Mouse (Mus musculus) C2C12 (cell line): ENCODE measurements at regions not wholly inside any gene's neighbourhood (a gene's known extent, or its start where the extent isn't known, plus 50 kb on each side); places are given as distances from the start of the nearest gene placed in this dataset.

Source experiments
- H3K27me3 ChIP-seq: one replicate; pipeline ENCODE4 v1.6.1; 2011; ENCODE audit not compliant: control insufficient read depth, insufficient read depth, insufficient read length
- H3K36me3 ChIP-seq: one replicate; pipeline ENCODE4 v1.6.1; 2011; ENCODE audit not compliant: control insufficient read depth, insufficient read depth
- H3K4me3 ChIP-seq: one replicate; pipeline ENCODE4 v1.5.1; 2011; ENCODE audit warnings: mild to moderate bottlenecking, control low read depth; ENCODE audit not compliant: poor library complexity, insufficient read depth, severe bottlenecking
- H3K79me2 ChIP-seq: one replicate; pipeline ENCODE4 v1.6.1; 2011; ENCODE audit not compliant: control insufficient read depth, insufficient read depth
- H3K79me3 ChIP-seq: one replicate; pipeline ENCODE4 v1.6.1; 2011; ENCODE audit warnings: low read depth, control low read depth
- H3ac ChIP-seq: one replicate; pipeline ENCODE3; 2011; ENCODE audit warnings: low read depth; ENCODE audit not compliant: control insufficient read depth, insufficient read length
- CEBPB ChIP-seq: IDR thresholded peaks from one replicate; pipeline ENCODE4 v1.6.1; 2011; ENCODE audit warnings: low read depth, mild to moderate bottlenecking, control low read depth, moderate library complexity
- CTCF ChIP-seq: IDR thresholded peaks from one replicate; pipeline ENCODE4 v1.5.1; 2011; ENCODE audit not compliant: control insufficient read depth, insufficient read depth, insufficient read length
- FOSL1 ChIP-seq: IDR thresholded peaks from one replicate; pipeline ENCODE4 v1.8.0; 2011; ENCODE audit warnings: mild to moderate bottlenecking, low read length; ENCODE audit not compliant: poor library complexity, insufficient read depth, severe bottlenecking
- MAX ChIP-seq: IDR thresholded peaks from one replicate; pipeline ENCODE4 v1.6.1; 2011; ENCODE audit warnings: mild to moderate bottlenecking, control low read depth
- MYOD1 ChIP-seq: IDR thresholded peaks from one replicate; pipeline ENCODE4 v1.6.1; 2011; ENCODE audit warnings: low read depth; ENCODE audit not compliant: control insufficient read depth, insufficient read length
- MYOG ChIP-seq: IDR thresholded peaks from one replicate; pipeline ENCODE4 v1.6.1; 2011; ENCODE audit not compliant: control insufficient read depth, insufficient read length; ENCODE audit errors: extremely low read depth
- USF1 ChIP-seq: IDR thresholded peaks from one replicate; pipeline ENCODE4 v1.6.1; 2011; ENCODE audit warnings: low read depth, mild to moderate bottlenecking, control low read depth, moderate library complexity

- TF ChIP-seq USF1 (no peak), MAX (no peak), CTCF (no peak), MYOG (no peak), MYOD1 (no peak)
- Histone ChIP-seq H3K36me3 (no peaks in the 10 kb centered on the region), H3ac (no peak overlapping the region), H3K27me3 (no peaks in the 10 kb centered on the region), H3K79me2 (no peaks in the 10 kb centered on the region), H3K4me3 (no peak overlapping the region), H3K79me3 (no peaks in the 10 kb centered on the region)
Observed at GRCm38 (mm10) chr4:55887581-55887980, 355.3 kb upstream of the Klf4 start.

GRCm38 (mm10) chr4:55882541-55882940, 350.3 kb upstream of the Klf4 start:
- H3K4me3 ChIP-seq: no peak overlapping the region
- no peak overlapping the region for H3ac ChIP-seq
- H3K79me2 ChIP-seq: no peaks in the 10 kb centered on the region
- no peak for TF ChIP-seq CEBPB
- TF ChIP-seq MAX: no peak
- no peak for TF ChIP-seq CTCF
- TF ChIP-seq MYOG: no peak
- TF ChIP-seq USF1: no peak
- no peak for TF ChIP-seq FOSL1
- no peak for TF ChIP-seq MYOD1
- no peaks in the 10 kb centered on the region for H3K27me3 ChIP-seq
- no peaks in the 10 kb centered on the region for H3K79me3 ChIP-seq
- H3K36me3 ChIP-seq: no peaks in the 10 kb centered on the region

- no peaks in the 10 kb centered on the region for H3K79me3 ChIP-seq
- no peaks in the 10 kb centered on the region for H3K36me3 ChIP-seq
- H3ac ChIP-seq: no peak overlapping the region
- no peak overlapping the region for H3K4me3 ChIP-seq
- no peak for TF ChIP-seq FOSL1
- TF ChIP-seq USF1: no peak
- no peak for TF ChIP-seq MYOD1
- no peak for TF ChIP-seq CEBPB
- no peak for TF ChIP-seq MYOG
- TF ChIP-seq CTCF: no peak
- TF ChIP-seq MAX: no peak
- H3K79me2 ChIP-seq: no peaks in the 10 kb centered on the region
- no peaks in the 10 kb centered on the region for H3K27me3 ChIP-seq
Observed at GRCm38 (mm10) chr4:55875304-55875703, 343.0 kb upstream of the Klf4 start.

GRCm38 (mm10) chr4:55874875-55875274, 342.6 kb upstream of the Klf4 start:
- TF ChIP-seq MAX (no peak), CEBPB (no peak), USF1 (no peak), MYOD1 (no peak), MYOG (no peak), CTCF (no peak), FOSL1 (no peak)
- Histone ChIP-seq H3ac (no peak overlapping the region), H3K4me3 (no peak overlapping the region), H3K79me3 (no peaks in the 10 kb centered on the region), H3K36me3 (no peaks in the 10 kb centered on the region), H3K27me3 (no peaks in the 10 kb centered on the region), H3K79me2 (no peaks in the 10 kb centered on the region)

GRCm38 (mm10) chr4:55874276-55874675, 342.0 kb upstream of the Klf4 start:
- no peaks in the 10 kb centered on the region for H3K27me3 ChIP-seq
- no peaks in the 10 kb centered on the region for H3K79me2 ChIP-seq
- no peaks in the 10 kb centered on the region for H3K79me3 ChIP-seq
- no peak overlapping the region for H3K4me3 ChIP-seq
- TF ChIP-seq CEBPB: no peak
- no peak overlapping the region for H3ac ChIP-seq
- H3K36me3 ChIP-seq: no peaks in the 10 kb centered on the region

GRCm38 (mm10) chr4:55860055-55860454, 327.8 kb upstream of the Klf4 start:
- Histone ChIP-seq H3K79me3 (no peaks in the 10 kb centered on the region), H3K27me3 (no peaks in the 10 kb centered on the region), H3K36me3 (no peaks in the 10 kb centered on the region), H3K79me2 (no peaks in the 10 kb centered on the region), H3K4me3 (no peak overlapping the region), H3ac (no peak overlapping the region)
- TF ChIP-seq MYOG (no peak), FOSL1 (no peak), MYOD1 (no peak), CEBPB (no peak), CTCF (no peak), USF1 (no peak), MAX (no peak)
